Mouse (Mus musculus): Measurements from ENCODE around the gene Snapc2. TPM values are rescaled to one million over a fixed set of nuclear protein-coding genes. Genes with fewer than 3 reads are reported as not detected.

Snapc2 gene
- polyA plus RNA-seq, 1 experiment from 2014 or later = 60.2 TPM

GRCm38 (mm10) chr8:4259805-4260170 is 6.9 kb downstream of the Snapc2 start:
- no peak overlapping the region for H3K27ac ChIP-seq
- DNase-seq (ENCODE audit: low spot score) = no peak
- H3K9me3 ChIP-seq = no peaks in the 10 kb centered on the region
- WGBS = 79% methylated on average over 4 of the region's 4 CpGs
- peaks cover 29% of the 10 kb centered on the region for H3K4me1 ChIP-seq
- H3K36me3 ChIP-seq = peaks cover 80% of the 10 kb centered on the region
- no peaks in the 10 kb centered on the region for H3K27me3 ChIP-seq (ENCODE audit: insufficient read depth, poor library complexity, severe bottlenecking)
- no peak overlapping the region for H3K4me3 ChIP-seq

- no peak for DNase-seq (ENCODE audit: low spot score)
- H3K27ac ChIP-seq = no peak overlapping the region
- no peaks in the 10 kb centered on the region for H3K27me3 ChIP-seq (ENCODE audit: insufficient read depth, poor library complexity, severe bottlenecking)
- H3K4me3 ChIP-seq = no peak overlapping the region
- H3K9me3 ChIP-seq = no peaks in the 10 kb centered on the region
- 84% methylated on average over 8 of the region's 8 CpGs for WGBS
- H3K36me3 ChIP-seq = peaks cover 85% of the 10 kb centered on the region
- peaks cover 14% of the 10 kb centered on the region for H3K4me1 ChIP-seq
Observed at GRCm38 (mm10) chr8:4263105-4263791, 10.4 kb downstream of the Snapc2 start.

GRCm38 (mm10) chr8:4265160-4265914 is 12.5 kb downstream of the Snapc2 start:
- peaks cover 98% of the 10 kb centered on the region for H3K36me3 ChIP-seq
- H3K4me1 ChIP-seq = no peaks in the 10 kb centered on the region
- no peaks in the 10 kb centered on the region for H3K9me3 ChIP-seq
- no peak overlapping the region for H3K27ac ChIP-seq
- H3K27me3 ChIP-seq (ENCODE audit: insufficient read depth, poor library complexity, severe bottlenecking) = no peaks in the 10 kb centered on the region
- WGBS = 92% methylated on average over 15 of the region's 15 CpGs
- no peak overlapping the region for H3K4me3 ChIP-seq
- DNase-seq (ENCODE audit: low spot score) = no peak

GRCm38 (mm10) chr8:4267627-4268026 is 14.7 kb downstream of the Snapc2 start:
- no peak overlapping the region for H3K27ac ChIP-seq
- H3K27me3 ChIP-seq (ENCODE audit: insufficient read depth, poor library complexity, severe bottlenecking) = no peaks in the 10 kb centered on the region
- DNase-seq (ENCODE audit: low spot score) = no peak
- no peaks in the 10 kb centered on the region for H3K4me1 ChIP-seq
- no peak overlapping the region for H3K4me3 ChIP-seq
- no peaks in the 10 kb centered on the region for H3K9me3 ChIP-seq
- WGBS = 75% methylated on average over 15 of the region's 15 CpGs
- peaks cover 95% of the 10 kb centered on the region for H3K36me3 ChIP-seq

- WGBS = 90% methylated on average over 6 of the region's 6 CpGs
- Histone ChIP-seq H3K27ac (no peak overlapping the region), H3K27me3 (ENCODE audit: insufficient read depth, poor library complexity, severe bottlenecking) (no peaks in the 10 kb centered on the region), H3K4me3 (no peak overlapping the region), H3K4me1 (0 out of 2 replicates have a peak, but pooled peaks cover 2% of the 10 kb centered on the region), H3K9me3 (no peaks in the 10 kb centered on the region), H3K36me3 (peaks cover 90% of the 10 kb centered on the region)
- no peak for DNase-seq (ENCODE audit: low spot score)
Observed at GRCm38 (mm10) chr8:4269609-4270008, 16.7 kb downstream of the Snapc2 start.

- WGBS = under 1% methylated on average over 39 of the region's 39 CpGs
- peak; percentile 97 for DNase-seq (ENCODE audit: low spot score)
- Histone ChIP-seq H3K36me3 (peaks cover 32% of the 10 kb centered on the region), H3K4me3 (peak within 1 kb of the TSS; percentile 81), H3K27ac (peak within 1 kb of the TSS; percentile 93), H3K9me3 (no peaks in the 10 kb centered on the region), H3K27me3 (ENCODE audit: insufficient read depth, poor library complexity, severe bottlenecking) (no peaks in the 10 kb centered on the region), H3K4me1 (0 out of 2 replicates have a peak, but pooled peaks cover 10% of the 10 kb centered on the region)
Observed at GRCm38 (mm10) chr8:4275275-4276110, 22.6 kb downstream of the Snapc2 start, which contains the start of gene Timm44. Gene Timm44, minus strand, starts transcription at chr8:4275913.

- Histone ChIP-seq H3K9me3 (no peaks in the 10 kb centered on the region), H3K4me3 (peak overlapping the region; percentile 81), H3K27me3 (ENCODE audit: insufficient read depth, poor library complexity, severe bottlenecking) (no peaks in the 10 kb centered on the region), H3K36me3 (peaks cover 27% of the 10 kb centered on the region), H3K4me1 (0 out of 2 replicates have a peak, but pooled peaks cover 10% of the 10 kb centered on the region), H3K27ac (peak overlapping the region; percentile 93)
- DNase-seq (ENCODE audit: low spot score) = no peak
- WGBS = 26% methylated on average over 9 of the region's 9 CpGs
Observed at GRCm38 (mm10) chr8:4276111-4276465, 23.2 kb downstream of the Snapc2 start.

- no peak overlapping the region for H3K27ac ChIP-seq
- no peak overlapping the region for H3K4me3 ChIP-seq
- H3K4me1 ChIP-seq = no peaks in the 10 kb centered on the region
- peaks cover 94% of the 10 kb centered on the region for H3K36me3 ChIP-seq
- 89% methylated on average over 5 of the region's 5 CpGs for WGBS
- no peaks in the 10 kb centered on the region for H3K27me3 ChIP-seq (ENCODE audit: insufficient read depth, poor library complexity, severe bottlenecking)
- no peak for DNase-seq (ENCODE audit: low spot score)
- no peaks in the 10 kb centered on the region for H3K9me3 ChIP-seq
Observed at GRCm38 (mm10) chr8:4292738-4293137, 39.9 kb downstream of the Snapc2 start.

- DNase-seq (ENCODE audit: low spot score) = no peak
- Histone ChIP-seq H3K36me3 (peaks cover 93% of the 10 kb centered on the region), H3K27me3 (ENCODE audit: insufficient read depth, poor library complexity, severe bottlenecking) (no peaks in the 10 kb centered on the region), H3K4me1 (no peaks in the 10 kb centered on the region), H3K9me3 (no peaks in the 10 kb centered on the region), H3K4me3 (no peak overlapping the region), H3K27ac (no peak overlapping the region)
- WGBS = 79% methylated on average over 4 of the region's 4 CpGs
Observed at GRCm38 (mm10) chr8:4297822-4298221, 44.9 kb downstream of the Snapc2 start.

GRCm38 (mm10) chr8:4304124-4304547 is 51.3 kb downstream of the Snapc2 start:
- DNase-seq (ENCODE audit: low spot score) = no peak
- Histone ChIP-seq H3K4me3 (no peak overlapping the region), H3K4me1 (no peaks in the 10 kb centered on the region), H3K27ac (no peak overlapping the region), H3K36me3 (peaks cover 96% of the 10 kb centered on the region), H3K9me3 (no peaks in the 10 kb centered on the region), H3K27me3 (ENCODE audit: insufficient read depth, poor library complexity, severe bottlenecking) (no peaks in the 10 kb centered on the region)
- 61% methylated on average over 3 of the region's 3 CpGs for WGBS

Measured in heart, embryonic 10.5 days (tissue).